Mouse (Mus musculus): Measurements from ENCODE around the gene Gstt2. TPM values are rescaled to one million over a fixed set of nuclear protein-coding genes. Genes with fewer than 3 reads are reported as not detected.
"Not testable (repeated sequence)": the region's sequence is repeated elsewhere in the genome, so short reads cannot be mapped to it uniquely, and the experiment has no call there.

Gstt2 gene
- polyA plus RNA-seq, 1 experiment: 115 TPM

GRCm38 (mm10) chr10:75856155-75856907, 19.1 kb upstream of the Gstt2 start:
- DNase-seq (ENCODE audit: low read depth, low spot score): no peak
- 87% methylated on average over 11 of the region's 11 CpGs for WGBS

GRCm38 (mm10) chr10:75855416-75855981, 18.3 kb upstream of the Gstt2 start:
- 94% methylated on average over 15 of the region's 15 CpGs for WGBS
- no peak for DNase-seq (ENCODE audit: low read depth, low spot score)

- no peak for DNase-seq (ENCODE audit: low read depth, low spot score)
- WGBS: 88% methylated on average over 6 of the region's 6 CpGs
These were observed 17.6 kb upstream of the Gstt2 start for GRCm38 (mm10) chr10:75854791-75855190.

GRCm38 (mm10) chr10:75854096-75854495, 16.9 kb upstream of the Gstt2 start:
- WGBS: 64% methylated on average over 5 of the region's 5 CpGs
- DNase-seq (ENCODE audit: low read depth, low spot score): no peak

GRCm38 (mm10) chr10:75853452-75853851, 16.2 kb upstream of the Gstt2 start:
- no peak for DNase-seq (ENCODE audit: low read depth, low spot score)
- 15% methylated on average over 10 of the region's 10 CpGs for WGBS

- DNase-seq (ENCODE audit: low read depth, low spot score): no peak
- WGBS: 46% methylated on average over 12 of the region's 12 CpGs
These were observed 15.4 kb upstream of the Gstt2 start for GRCm38 (mm10) chr10:75852539-75853125.

GRCm38 (mm10) chr10:75851681-75852080, 14.5 kb upstream of the Gstt2 start:
- 73% methylated on average over 3 of the region's 3 CpGs for WGBS
- DNase-seq (ENCODE audit: low read depth, low spot score): no peak

GRCm38 (mm10) chr10:75851076-75851475, 13.9 kb upstream of the Gstt2 start:
- 58% methylated on average over 6 of the region's 6 CpGs for WGBS

GRCm38 (mm10) chr10:75848382-75848781, 11.2 kb upstream of the Gstt2 start:
- 32% methylated on average over 3 of the region's 3 CpGs for WGBS
- no peak for DNase-seq (ENCODE audit: low read depth, low spot score)

More at GRCm38 (mm10) chr10:75851076-75851475, 13.9 kb upstream of the Gstt2 start:
- no peak for DNase-seq (ENCODE audit: low read depth, low spot score)

GRCm38 (mm10) chr10:75845306-75845930, 8.2 kb upstream of the Gstt2 start:
- DNase-seq (ENCODE audit: low read depth, low spot score): no peak

GRCm38 (mm10) chr10:75844800-75845199, 7.6 kb upstream of the Gstt2 start:
- 61% methylated on average over 1 of the region's 1 CpGs for WGBS
- no peak for DNase-seq (ENCODE audit: low read depth, low spot score)

More at GRCm38 (mm10) chr10:75845306-75845930, 8.2 kb upstream of the Gstt2 start:
- 59% methylated on average over 6 of the region's 6 CpGs for WGBS

GRCm38 (mm10) chr10:75843898-75844297, 6.7 kb upstream of the Gstt2 start:
- WGBS: 83% methylated on average over 6 of the region's 6 CpGs
- not testable (repeated sequence) for DNase-seq (ENCODE audit: low read depth, low spot score)

GRCm38 (mm10) chr10:75839092-75839491, 1.9 kb upstream of the Gstt2 start:
- no peak for DNase-seq (ENCODE audit: low read depth, low spot score)
- 86% methylated on average over 10 of the region's 10 CpGs for WGBS

GRCm38 (mm10) chr10:75835761-75836531, 1.3 kb downstream of the Gstt2 start:
- no peak for DNase-seq (ENCODE audit: low read depth, low spot score)

GRCm38 (mm10) chr10:75835307-75835706, 1.9 kb downstream of the Gstt2 start:
- whole genome bisulfite sequencing: 1% methylated on average over 10 of the region's 10 CpGs
- DNase-seq (ENCODE audit: low read depth, low spot score): no peak

More at GRCm38 (mm10) chr10:75835761-75836531, 1.3 kb downstream of the Gstt2 start:
- 6% methylated on average over 10 of the region's 10 CpGs for WGBS

GRCm38 (mm10) chr10:75834721-75835120, 2.5 kb downstream of the Gstt2 start:
- 7% methylated on average over 9 of the region's 9 CpGs for WGBS
- no peak for DNase-seq (ENCODE audit: low read depth, low spot score)

GRCm38 (mm10) chr10:75834250-75834649, 3.0 kb downstream of the Gstt2 start:
- WGBS: 4% methylated on average over 21 of the region's 21 CpGs
- peak; percentile 82 for DNase-seq (ENCODE audit: low read depth, low spot score)

- WGBS: 5% methylated on average over 21 of the region's 21 CpGs
- no peak for DNase-seq (ENCODE audit: low read depth, low spot score)
These were observed 3.7 kb downstream of the Gstt2 start for GRCm38 (mm10) chr10:75833456-75834080.

GRCm38 (mm10) chr10:75832272-75832895, 4.8 kb downstream of the Gstt2 start:
- 46% methylated on average over 13 of the region's 13 CpGs for WGBS
- DNase-seq (ENCODE audit: low read depth, low spot score): no peak

Data from large intestine, adult 2 months (tissue).